Mouse (Mus musculus): ENCODE measurements around the gene Itgb5. TPM values are rescaled to one million over a fixed set of nuclear protein-coding genes. Genes with fewer than 3 reads are reported as not detected.
A peak's percentile ranks its signal among the peaks of the same experiment; 100 is the strongest.

Itgb5 gene
- total RNA-seq, 2 experiments from 2014 or later, result 35.6 to 37.1 TPM

GRCm38 (mm10) chr16:33891561-33892281 lies 62.3 kb downstream of the Itgb5 start:
- intact Hi-C loops (cut with DNase I), result no loop called here
- DNase-seq (ENCODE audit: low spot score in 2 of 2), result peak; percentile 35 to 56

DNA sequence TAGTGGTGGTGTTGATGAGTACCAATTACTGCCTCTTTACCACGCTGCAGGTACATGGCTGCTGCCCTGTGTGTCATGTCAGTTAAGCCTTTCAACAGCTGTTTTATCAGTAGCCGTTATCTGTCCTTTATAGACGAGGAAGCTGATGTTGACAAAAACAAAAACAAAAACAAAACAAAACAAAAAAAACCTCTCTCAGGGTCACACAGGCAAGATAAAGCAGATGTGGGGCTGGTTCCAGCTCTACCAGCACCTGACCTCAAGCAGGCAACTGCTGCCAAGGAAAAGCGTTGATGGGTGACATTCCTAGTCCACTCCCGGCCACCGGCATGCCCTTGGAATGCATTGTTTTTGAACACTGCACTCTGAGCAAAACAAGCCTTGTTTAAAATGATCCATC lies 63.1 kb downstream of the Itgb5 start:
- no peak for DNase-seq (ENCODE audit: low spot score in 2 of 2)
- intact Hi-C loops (cut with DNase I), result no loop called here

DNA sequence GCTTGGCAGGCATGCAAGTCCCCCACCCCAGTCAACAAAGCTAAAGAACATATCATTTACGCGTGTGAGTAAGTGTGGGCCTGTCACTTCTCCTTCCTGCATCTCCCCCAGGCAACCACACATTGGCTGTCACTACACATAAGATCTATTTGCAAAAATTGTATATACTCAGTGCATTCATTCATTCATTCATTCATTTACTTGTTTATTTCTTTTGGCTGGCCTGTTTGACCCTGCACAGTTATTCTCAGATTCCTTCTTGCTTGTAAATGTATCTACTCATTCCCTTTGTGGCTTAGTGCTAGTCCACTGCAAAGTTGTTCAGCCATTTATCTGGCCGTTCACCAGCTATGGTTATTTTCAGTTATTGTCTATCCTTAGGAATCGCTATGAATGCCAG lies 64.3 kb downstream of the Itgb5 start:
- no peak for DNase-seq (ENCODE audit: low spot score in 2 of 2)
- intact Hi-C loops (cut with DNase I), result no loop called here

GRCm38 (mm10) chr16:33894449-33894848 lies 65.0 kb downstream of the Itgb5 start:
- no peak for DNase-seq (ENCODE audit: low spot score in 2 of 2)
- intact Hi-C loops (cut with DNase I), result no loop called here

DNA sequence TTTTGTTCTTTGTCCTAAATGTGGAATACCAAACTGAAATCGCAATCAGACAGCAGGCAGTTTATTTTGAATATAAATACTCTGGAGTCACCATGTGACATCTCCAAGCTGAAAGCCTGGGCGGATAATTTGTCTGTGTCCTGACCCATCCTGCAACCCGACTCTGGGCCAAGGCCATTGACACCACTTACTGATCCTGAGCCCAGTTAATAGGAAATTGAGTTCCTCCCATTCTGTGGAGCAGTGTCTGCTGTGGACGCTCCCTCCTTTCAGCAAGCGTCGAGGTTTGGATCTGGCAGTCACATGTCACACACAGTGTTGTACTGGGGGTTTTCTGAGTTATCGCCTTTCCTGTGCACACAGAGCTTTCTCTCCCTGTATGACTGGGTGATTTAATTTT lies 66.2 kb downstream of the Itgb5 start:
- no peak for DNase-seq (ENCODE audit: low spot score in 2 of 2)
- intact Hi-C loops (cut with DNase I), result no loop called here

DNA sequence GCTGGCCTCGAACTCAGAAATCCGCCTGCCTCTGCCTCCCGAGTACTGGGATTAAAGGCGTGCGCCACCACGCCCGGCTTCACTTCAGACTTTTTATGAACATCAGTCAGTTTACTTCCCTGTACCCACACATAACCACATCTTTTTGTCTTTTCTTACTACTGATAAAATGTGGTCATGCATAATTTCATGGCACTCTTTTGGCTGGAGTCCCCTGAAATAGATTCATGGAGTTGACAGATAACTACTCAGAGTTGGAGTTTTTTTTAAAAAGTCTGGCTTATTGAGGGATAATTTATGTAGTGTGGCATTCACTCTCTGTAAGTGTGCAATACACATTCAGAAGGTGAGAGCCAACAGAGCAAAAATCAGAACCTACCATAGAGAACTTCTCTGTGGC lies 67.3 kb downstream of the Itgb5 start:
- intact Hi-C loops (cut with DNase I), result no loop called here
- no peak for DNase-seq (ENCODE audit: low spot score in 2 of 2)

DNA sequence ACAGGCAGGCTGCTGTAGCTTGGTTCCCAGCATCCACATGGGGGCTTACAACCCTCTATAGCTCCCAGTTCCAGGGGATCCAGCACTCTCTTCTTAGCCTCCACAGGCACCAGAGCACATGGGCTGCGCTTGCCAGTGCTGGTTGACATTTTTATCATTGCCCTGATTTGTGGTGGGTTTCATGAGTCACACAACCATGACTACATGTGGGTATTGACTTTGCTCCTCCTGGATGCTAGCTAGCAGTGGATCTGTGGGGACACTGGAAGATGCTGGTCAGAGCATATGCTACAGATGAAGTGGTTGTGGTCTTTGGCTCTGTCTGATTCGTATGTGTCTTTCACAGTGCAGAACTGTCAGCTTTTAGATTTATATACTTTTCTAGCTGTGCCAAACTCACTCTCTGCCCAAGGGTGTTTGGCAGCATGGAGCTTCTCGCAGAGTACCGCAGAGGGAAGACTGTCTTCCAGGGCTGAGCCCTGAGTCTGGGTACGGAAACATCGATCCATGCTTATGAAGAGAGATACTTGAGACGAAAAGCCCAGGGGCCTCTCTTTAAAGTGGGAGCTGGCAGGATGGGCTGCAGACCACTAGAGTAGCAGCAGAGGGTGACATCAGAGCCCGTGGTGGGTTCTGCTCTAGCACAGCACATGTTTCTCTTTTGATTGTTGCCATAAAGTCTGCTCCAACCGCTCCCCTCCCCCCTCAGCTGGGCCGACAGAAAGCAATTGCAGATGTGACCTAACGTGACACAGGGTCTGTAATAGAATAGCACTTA lies 74.4 kb downstream of the Itgb5 start:
- intact Hi-C loops (cut with DNase I), result no loop called here
- no peak for DNase-seq (ENCODE audit: low spot score in 2 of 2)

- DNase-seq (ENCODE audit: low spot score in 2 of 2), result no peak
- intact Hi-C loops (cut with DNase I), result no loop called here
These were observed 75.1 kb downstream of the Itgb5 start for GRCm38 (mm10) chr16:33904553-33904952.

DNA sequence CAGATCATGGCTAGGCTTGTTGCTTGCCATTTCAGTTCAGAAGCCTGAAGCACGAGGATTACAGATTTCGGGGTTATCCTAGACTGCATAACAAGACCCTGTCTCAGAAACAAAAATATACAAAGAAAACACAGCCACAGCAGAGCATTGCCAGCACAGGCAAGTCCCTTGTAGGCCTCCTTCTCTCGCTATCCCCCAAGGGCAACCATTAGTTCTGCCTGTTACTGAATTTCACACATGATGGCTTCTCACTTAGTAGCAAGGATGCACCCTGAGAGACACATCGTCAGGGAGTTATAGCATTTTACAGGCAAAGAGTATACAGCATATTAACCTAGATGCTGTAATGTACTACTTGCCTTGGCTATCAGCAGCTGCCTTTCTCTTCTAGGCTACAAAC lies 78.8 kb downstream of the Itgb5 start:
- intact Hi-C loops (cut with DNase I), result no loop called here
- no peak for DNase-seq (ENCODE audit: low spot score in 2 of 2)

- intact Hi-C loops (cut with DNase I), result no loop called here
- no peak for DNase-seq (ENCODE audit: low spot score in 2 of 2)
These were observed 85.5 kb downstream of the Itgb5 start for GRCm38 (mm10) chr16:33914997-33915396.

- intact Hi-C loops (cut with DNase I), result no loop called here
- DNase-seq (ENCODE audit: low spot score in 2 of 2), result peak in 1 of 2 experiments; percentile 11
These were observed 87.2 kb downstream of the Itgb5 start for GRCm38 (mm10) chr16:33916473-33917251.

DNA sequence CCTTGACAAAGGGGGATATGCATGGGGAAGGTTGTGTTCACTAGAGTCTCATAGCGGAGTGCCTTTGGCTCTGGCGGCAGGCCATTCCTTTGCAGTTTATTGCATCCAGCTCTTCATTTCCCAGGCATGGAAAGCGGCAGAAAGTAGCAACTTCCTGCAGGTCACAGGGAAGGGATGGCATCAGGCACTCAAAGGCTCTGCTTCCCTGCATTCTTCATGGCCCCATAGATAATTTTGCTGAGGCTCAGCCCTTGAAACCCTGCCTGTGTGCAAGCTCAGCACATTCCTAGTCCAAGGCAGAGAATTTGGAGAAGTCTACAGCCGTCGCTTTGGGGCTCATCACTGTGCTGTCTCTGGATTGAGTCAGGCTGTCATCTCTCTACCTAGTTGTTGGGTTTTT lies 87.9 kb downstream of the Itgb5 start:
- intact Hi-C loops (cut with DNase I), result no loop called here
- DNase-seq (ENCODE audit: low spot score in 2 of 2), result no peak

GRCm38 (mm10) chr16:33917926-33918325 lies 88.5 kb downstream of the Itgb5 start:
- intact Hi-C loops (cut with DNase I), result no loop called here
- DNase-seq (ENCODE audit: low spot score in 2 of 2), result no peak

GRCm38 (mm10) chr16:33921514-33921913 lies 92.0 kb downstream of the Itgb5 start:
- intact Hi-C loops (cut with DNase I), result no loop called here
- DNase-seq (ENCODE audit: low spot score in 2 of 2), result no peak

- intact Hi-C loops (cut with DNase I), result no loop called here
- DNase-seq (ENCODE audit: low spot score in 2 of 2), result no peak
These were observed 92.9 kb downstream of the Itgb5 start for GRCm38 (mm10) chr16:33922111-33923000.

DNA sequence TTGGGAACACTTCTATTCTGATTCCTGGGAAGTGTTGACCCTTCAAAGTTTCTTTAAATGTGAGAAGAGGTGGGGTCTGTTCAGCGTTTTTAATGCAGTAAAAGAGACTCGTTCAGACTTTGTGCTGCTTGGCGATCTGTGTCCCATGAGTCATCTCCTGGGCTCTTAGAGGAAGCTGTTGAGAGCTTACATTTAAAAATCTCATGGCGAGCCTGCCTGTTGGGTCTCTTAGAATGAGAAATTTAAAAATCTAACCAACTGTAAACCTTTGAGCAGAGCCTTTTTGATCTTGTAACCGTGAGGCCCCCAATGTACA lies 93.5 kb downstream of the Itgb5 start:
- intact Hi-C loops (cut with DNase I), result no loop called here

GRCm38 (mm10) chr16:33923758-33924157 lies 94.3 kb downstream of the Itgb5 start:
- DNase-seq (ENCODE audit: low spot score in 2 of 2), result no peak
- intact Hi-C loops (cut with DNase I), result no loop called here

More for the DNA sequence above, 93.5 kb downstream of the Itgb5 start:
- no peak for DNase-seq (ENCODE audit: low spot score in 2 of 2)

DNA sequence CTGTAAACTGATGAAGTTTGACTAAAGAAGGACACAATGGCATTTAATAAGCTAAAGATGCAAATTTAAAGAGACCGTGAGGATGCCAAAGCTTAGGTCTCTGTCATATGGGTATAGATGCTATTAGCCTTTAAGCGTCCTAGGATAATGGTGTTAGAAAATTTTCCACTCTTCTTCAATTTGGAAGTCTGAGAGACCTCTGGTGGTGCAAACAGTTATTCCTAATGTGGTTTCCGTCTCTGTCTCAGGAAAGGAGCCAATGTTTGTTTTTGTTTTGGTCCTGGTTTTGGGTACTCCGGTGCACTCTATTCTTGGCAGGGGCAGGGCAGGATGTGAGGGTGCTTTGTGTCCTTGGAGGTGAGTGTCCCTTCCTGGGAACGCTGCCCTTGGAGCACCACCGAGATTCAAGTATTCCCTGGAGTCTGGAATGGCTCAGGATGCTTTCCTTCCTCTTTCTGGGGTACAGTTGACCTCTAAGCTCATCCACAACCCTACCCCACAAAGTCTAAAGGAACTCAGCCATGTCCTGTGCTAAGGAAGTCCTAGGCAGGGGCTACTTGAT lies 97.9 kb downstream of the Itgb5 start:
- intact Hi-C loops (cut with DNase I), result no loop called here
- DNase-seq (ENCODE audit: low spot score in 2 of 2), result no peak

- DNase-seq (ENCODE audit: low spot score in 2 of 2), result no peak
- intact Hi-C loops (cut with DNase I), result no loop called here
These were observed 99.5 kb downstream of the Itgb5 start for GRCm38 (mm10) chr16:33928788-33929462.
